Mouse (Mus musculus): Measurements from ENCODE around the gene Rpp38.

- TF ChIP-seq CTCF (IDR thresholded peaks at IDR 0.05; ENCODE audit: low read depth) (no peak), EP300 (IDR thresholded peaks at IDR 0.05; ENCODE audit: low read depth) (no peak)
These were observed 23.9 kb upstream of the Rpp38 start for GRCm38 (mm10) chr2:3356311-3356710.

All from liver, embryonic 14.5 days (tissue).